Mouse (Mus musculus) colon, adult 2 months (tissue): ENCODE data around the gene Tlr2. TPM values are rescaled to one million over a fixed set of nuclear protein-coding genes. Genes with fewer than 3 reads are reported as not detected.

Experiments used
- polyA plus RNA-seq: library from polyadenylated mRNA; depleted of rRNA; stranded (reverse); fragments of >200 nt; gene quantifications from 2 replicates; pipeline ENCODE4 v1.2.3, GENCODE M21; 2012; rRNA removed

Gene Tlr2
- 4.9 and 7.8 TPM in 2 replicates for polyA plus RNA-seq

GRCm38 (mm10) chr3:83841095-83841850 is at the start of gene Tlr2:
Gene Tlr2 (minus strand): TSS chr3:83841767.

Other genes starting within 250 kb of the Tlr2 start
- gene Sfrp2, start 75.4 kb downstream of the Tlr2 start, polyA plus RNA-seq, result 16.6 and 22.9 TPM in 2 replicates
- 16.1 and 17.8 TPM in 2 replicates for gene Tmem131l, start 198.4 kb upstream of the Tlr2 start, polyA plus RNA-seq